Mouse (Mus musculus) kidney, embryonic 15.5 days (tissue): ENCODE results near the gene Gm6588. TPM values are rescaled to one million over a fixed set of nuclear protein-coding genes. Genes with fewer than 3 reads are reported as not detected.

Experiments
- ATAC-seq: fragments of 200-750 bp; cut with Nextera tagmentation; replicated peaks from 2 replicates; pipeline ENCODE4 v1.8.0; 2017; ENCODE audit warnings: moderate TSS enrichment; ENCODE audit not compliant: low FRiP score
- H3K27ac ChIP-seq: fragments of 300-500 bp; sonication (generic); 2 replicates; pipeline ENCODE4 v1.5.1; 2015; ENCODE audit warnings: mild to moderate bottlenecking, inconsistent platforms
- H3K27me3 ChIP-seq: fragments of 300-500 bp; sonication (generic); 2 replicates; pipeline ENCODE4 v1.6.1; 2015; ENCODE audit warnings: inconsistent platforms
- H3K36me3 ChIP-seq: fragments of 300-500 bp; sonication (generic); 2 replicates; pipeline ENCODE4 v1.6.1; 2015; ENCODE audit warnings: inconsistent platforms
- H3K4me1 ChIP-seq: fragments of 300-500 bp; sonication (generic); 2 replicates; pipeline ENCODE4 v1.6.1; 2015; ENCODE audit warnings: inconsistent platforms
- H3K4me2 ChIP-seq: fragments of 300-500 bp; sonication (generic); 2 replicates; pipeline ENCODE4 v1.6.1; 2015; ENCODE audit warnings: moderate library complexity, mild to moderate bottlenecking, inconsistent platforms
- H3K4me3 ChIP-seq: fragments of 300-500 bp; sonication (generic); replicated peaks from 2 replicates; pipeline ENCODE4 v1.5.1; 2015; ENCODE audit warnings: mild to moderate bottlenecking, inconsistent platforms
- H3K9ac ChIP-seq: fragments of 300-500 bp; sonication (generic); 2 replicates; pipeline ENCODE4 v1.6.1; 2015; ENCODE audit warnings: mild to moderate bottlenecking, inconsistent platforms
- H3K9me3 ChIP-seq: fragments of 300-500 bp; sonication (generic); replicated peaks from 2 replicates; pipeline ENCODE4 v1.6.1; 2016; ENCODE audit warnings: inconsistent platforms
- WGBS: fragments of 180-500 bp; shearing (Covaris S2); methylation state at CpG from one replicate; pipeline ENCODE4 v1.1.7; 2015; ENCODE audit warnings: mixed read lengths; 5-methylcytosine and 5-hydroxymethylcytosine counted together
- polyA plus RNA-seq: library from polyadenylated mRNA; unstranded; fragments of >200 nt; fragmentation: Nextera tagmentation; extraction: Ambion mirVana; gene quantifications from 2 replicates; pipeline ENCODE4 v1.2.1, GENCODE M21; 2015

The Gm6588 gene
- polyA plus RNA-seq, 1 experiment from 2014 or later = not detected

GRCm38 (mm10) chr5:112499918-112500682, 50.9 kb downstream of the Gm6588 start:
- H3K27ac ChIP-seq = no peak overlapping the region
- H3K36me3 ChIP-seq = no peaks in the 10 kb centered on the region
- 0 out of 2 replicates have a peak, but pooled peaks have one; percentile 40 for ATAC-seq
- no peak overlapping the region for H3K4me2 ChIP-seq
- H3K9me3 ChIP-seq = no peaks in the 10 kb centered on the region
- 48% methylated on average over 8 of the region's 8 CpGs for WGBS
- H3K4me3 ChIP-seq = no peak overlapping the region
- peaks cover 7% of the 10 kb centered on the region; the same call in 1 of the 2 replicates for H3K4me1 ChIP-seq
- H3K27me3 ChIP-seq = no peaks in the 10 kb centered on the region
- no peak overlapping the region for H3K9ac ChIP-seq

Other genes with a start within 250 kb of the Gm6588 start
- 0.99 and 1.1 TPM in 2 replicates for gene Cryba4, start 196.9 kb upstream of the Gm6588 start, polyA plus RNA-seq
- 2.1 and 2.4 TPM in 2 replicates for gene Crybb1, start 193.6 kb upstream of the Gm6588 start, polyA plus RNA-seq
- 53.4 and 60.0 TPM in 2 replicates for gene Tpst2, start 172.7 kb upstream of the Gm6588 start, polyA plus RNA-seq
- gene Tfip11, start 123.1 kb upstream of the Gm6588 start, polyA plus RNA-seq = 30.5 and 33.8 TPM in 2 replicates
- 38.5 and 44.8 TPM in 2 replicates for gene Srrd, start 106.4 kb upstream of the Gm6588 start, polyA plus RNA-seq
- 33.4 and 39.1 TPM in 2 replicates for gene Hps4, start 106.3 kb upstream of the Gm6588 start, polyA plus RNA-seq
- gene Gm6583, start 93.4 kb upstream of the Gm6588 start, polyA plus RNA-seq = 0.19 and 0.26 TPM in 2 replicates
- 6.9 and 8.1 TPM in 2 replicates for gene Asphd2, start 54.6 kb upstream of the Gm6588 start, polyA plus RNA-seq
- gene Sez6l, start 127.8 kb downstream of the Gm6588 start, polyA plus RNA-seq = 0.41 and 0.82 TPM in 2 replicates